Mouse (Mus musculus): Measurements from ENCODE around the gene Itpr1.

Itpr1 gene

DNA sequence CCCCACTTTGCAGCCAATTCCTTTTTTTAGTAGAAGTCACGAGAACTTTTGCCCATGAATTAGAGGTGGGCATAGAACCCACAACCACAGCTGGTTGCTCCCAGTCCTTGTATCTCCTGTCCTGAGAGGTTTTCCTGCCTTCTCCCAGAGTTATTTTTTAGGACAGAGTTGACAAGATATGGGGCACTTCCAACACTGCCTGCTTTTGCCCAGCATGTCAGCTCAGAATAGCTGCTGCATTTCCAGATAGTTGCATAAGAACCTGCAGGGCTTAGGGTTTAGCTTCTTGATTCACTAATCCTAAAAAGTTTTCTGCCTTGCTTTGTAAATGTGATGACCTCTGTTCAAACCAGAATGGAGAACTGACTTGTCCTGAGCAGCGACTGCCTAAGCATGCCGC is 185.1 kb downstream of the Itpr1 start:
- DNase-seq (ENCODE audit: low spot score): no peak

DNA sequence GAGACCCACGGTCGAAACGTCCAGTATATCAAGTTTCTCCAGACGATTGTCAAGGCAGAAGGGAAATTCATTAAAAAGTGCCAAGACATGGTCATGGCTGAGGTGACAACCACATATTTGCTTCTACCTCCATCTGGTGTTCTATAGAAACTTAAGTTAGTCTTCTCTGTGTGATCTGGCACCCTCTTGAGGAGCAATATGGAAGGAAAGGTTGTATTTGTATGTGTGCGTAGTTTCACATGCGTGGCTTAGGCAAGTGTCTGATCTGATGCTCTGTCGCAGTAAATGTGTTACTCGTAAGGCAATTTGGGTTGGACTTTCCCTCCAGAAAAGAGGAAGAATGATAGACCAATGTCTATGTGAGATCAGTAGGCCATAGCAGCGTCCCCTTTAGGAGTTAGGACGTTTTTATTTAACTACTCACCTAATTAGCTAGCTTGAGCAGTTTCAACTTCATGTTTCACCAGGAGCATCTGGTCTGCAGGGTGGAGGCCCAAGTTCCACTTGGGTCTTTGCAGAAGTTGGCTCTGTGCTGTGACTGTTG is 188.6 kb downstream of the Itpr1 start:
- DNase-seq (ENCODE audit: low spot score): no peak

- no peak for DNase-seq (ENCODE audit: low spot score)
Measured at GRCm38 (mm10) chr6:108404736-108405135, 191.8 kb downstream of the Itpr1 start.

DNA sequence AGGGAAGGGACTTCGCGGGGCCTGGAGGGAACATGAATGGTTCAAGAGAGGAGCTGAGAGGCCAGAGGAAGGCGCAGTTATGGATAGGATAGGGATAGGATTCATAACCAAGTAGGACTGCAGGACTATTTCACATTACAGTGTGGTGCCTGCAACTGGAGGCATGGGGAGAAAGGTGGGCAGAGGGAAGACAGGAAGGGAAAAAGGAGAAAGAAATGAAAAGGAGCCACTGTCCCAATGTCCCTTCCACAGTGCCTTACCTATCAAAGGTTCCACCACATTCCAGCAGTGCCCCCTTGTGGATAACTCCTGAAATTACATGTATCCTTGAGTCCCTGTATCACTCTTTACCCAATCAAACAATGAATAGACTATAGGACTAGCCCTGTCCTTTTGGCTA is 195.2 kb downstream of the Itpr1 start:
- no peak for DNase-seq (ENCODE audit: low spot score)

DNA sequence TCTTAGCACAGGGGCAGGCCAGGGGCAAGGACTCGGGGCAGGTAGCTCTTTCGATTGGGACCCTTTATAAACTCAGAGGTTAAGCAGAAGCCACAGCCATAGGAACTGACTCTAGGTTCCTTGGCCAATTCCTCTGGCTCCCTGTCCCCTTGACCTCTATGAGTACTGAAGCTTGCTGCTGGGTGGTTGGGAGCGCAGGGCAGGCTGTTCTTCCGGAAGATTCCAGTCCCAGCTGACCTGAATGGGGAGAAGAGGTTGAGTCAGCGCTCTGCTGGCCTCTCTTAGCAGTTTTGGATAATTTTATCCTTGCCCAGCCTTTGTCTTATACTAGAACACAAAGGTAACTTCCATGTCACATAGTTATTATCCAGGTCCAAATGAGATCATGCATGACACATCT is 195.8 kb downstream of the Itpr1 start:
- DNase-seq (ENCODE audit: low spot score): no peak

- DNase-seq (ENCODE audit: low spot score): no peak
Measured at GRCm38 (mm10) chr6:108410771-108411170, 197.9 kb downstream of the Itpr1 start.

GRCm38 (mm10) chr6:108411201-108411600 is 198.3 kb downstream of the Itpr1 start:
- no peak for DNase-seq (ENCODE audit: low spot score)

DNA sequence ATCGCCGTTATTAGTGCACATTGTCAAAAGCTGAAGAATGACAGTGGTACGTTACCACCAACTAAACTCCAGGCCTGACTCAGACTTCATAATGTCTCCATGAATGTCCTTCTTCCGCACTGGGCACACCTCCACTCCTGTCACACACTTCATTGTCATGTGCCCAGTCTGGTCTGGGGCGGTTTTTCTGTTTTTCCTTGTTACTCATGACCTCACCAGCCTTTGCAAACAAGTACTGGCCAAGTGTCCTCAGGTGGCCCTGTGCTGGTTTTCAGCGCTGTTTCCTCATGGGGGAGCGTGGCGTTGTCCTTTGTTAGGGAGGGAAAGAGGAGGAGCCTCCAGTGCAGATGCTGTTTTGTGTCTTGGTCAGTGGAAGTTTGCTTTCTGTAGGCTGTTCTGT is 200.1 kb downstream of the Itpr1 start:
- DNase-seq (ENCODE audit: low spot score): no peak

DNA sequence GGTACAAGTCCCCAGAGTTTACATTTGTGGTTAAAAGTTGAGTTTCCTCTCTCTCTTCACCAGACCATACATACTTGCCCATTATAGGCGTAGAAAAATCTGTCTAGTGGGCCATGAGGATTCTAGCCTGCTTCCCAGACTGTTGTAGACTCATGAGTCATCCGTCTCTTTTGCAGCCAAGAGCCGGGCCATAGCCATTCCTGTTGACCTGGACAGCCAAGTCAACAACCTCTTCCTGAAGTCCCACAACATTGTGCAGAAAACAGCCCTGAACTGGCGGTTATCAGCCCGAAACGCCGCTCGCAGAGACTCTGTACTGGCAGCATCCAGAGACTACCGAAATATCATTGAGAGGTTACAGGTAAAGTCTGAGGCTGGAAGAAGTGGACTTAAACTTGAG is 200.7 kb downstream of the Itpr1 start:
- DNase-seq (ENCODE audit: low spot score): no peak

DNA sequence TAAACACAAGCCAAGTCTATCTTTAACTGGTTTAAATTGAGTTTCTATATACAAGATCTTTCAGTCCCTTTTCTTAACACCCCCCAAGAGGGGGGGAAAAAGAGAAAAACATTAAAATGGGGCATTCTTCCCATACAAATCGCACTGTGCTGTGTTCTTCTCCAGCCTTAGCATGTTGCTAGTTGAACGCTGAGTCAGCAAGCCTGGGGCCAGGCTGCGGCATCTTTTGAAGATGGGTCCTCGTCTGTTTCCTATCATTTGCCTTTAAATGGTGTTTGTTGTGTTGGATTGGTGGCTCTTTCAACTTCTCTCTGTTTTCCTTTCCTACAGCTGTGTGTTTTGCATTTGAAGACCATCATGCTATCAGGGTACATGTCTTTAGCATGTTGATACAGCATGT is 203.0 kb downstream of the Itpr1 start:
- DNase-seq (ENCODE audit: low spot score): no peak

DNA sequence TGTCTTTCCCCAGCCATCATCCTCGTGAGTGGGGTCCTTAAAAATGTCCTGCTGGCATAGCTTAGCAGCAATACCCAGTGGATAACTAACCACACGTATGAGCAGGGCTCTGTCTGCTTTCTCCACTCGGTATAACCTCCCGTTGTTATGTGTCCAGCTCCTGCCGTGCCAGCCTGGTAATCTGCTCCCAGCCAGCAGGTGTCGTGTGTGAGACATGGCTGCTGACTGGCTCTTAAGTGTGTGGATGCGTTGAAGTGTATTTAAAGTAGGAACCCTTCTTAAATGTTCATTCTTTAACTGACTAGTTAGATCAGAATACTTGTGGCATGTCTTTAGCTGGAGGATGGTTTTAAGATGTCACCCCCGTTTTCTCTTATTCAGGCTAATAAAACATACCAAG is 204.6 kb downstream of the Itpr1 start:
- peak; percentile 21 for DNase-seq (ENCODE audit: low spot score)

DNA sequence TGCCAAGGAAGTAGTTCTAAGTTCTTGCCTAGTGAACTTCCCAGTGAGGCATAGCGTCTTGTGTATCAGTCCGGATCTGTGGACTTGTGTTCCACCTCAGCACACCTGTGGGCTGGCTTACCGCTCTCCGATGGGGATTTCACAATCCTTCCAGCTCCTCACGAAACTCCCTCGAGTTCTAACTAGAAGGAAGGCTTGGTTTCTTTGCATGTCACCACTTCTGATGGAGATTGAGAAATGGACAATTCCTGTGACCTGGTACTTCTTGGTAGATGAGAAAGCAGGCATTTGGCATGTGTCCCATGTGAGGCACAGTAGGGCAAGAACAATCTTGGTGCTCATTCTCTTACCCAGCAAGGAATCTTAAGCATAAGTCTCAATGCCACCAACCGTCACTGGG is 205.3 kb downstream of the Itpr1 start:
- no peak for DNase-seq (ENCODE audit: low spot score)

GRCm38 (mm10) chr6:108424749-108425584 is 212.1 kb downstream of the Itpr1 start:
- DNase-seq (ENCODE audit: low spot score): no peak

GRCm38 (mm10) chr6:108426789-108427188 is 213.9 kb downstream of the Itpr1 start:
- DNase-seq (ENCODE audit: low spot score): peak; percentile 39

GRCm38 (mm10) chr6:108428383-108428782 is 215.5 kb downstream of the Itpr1 start:
- no peak for DNase-seq (ENCODE audit: low spot score)

GRCm38 (mm10) chr6:108429950-108430349 is 217.1 kb downstream of the Itpr1 start:
- no peak for DNase-seq (ENCODE audit: low spot score)

GRCm38 (mm10) chr6:108431193-108431592 is 218.3 kb downstream of the Itpr1 start:
- no peak for DNase-seq (ENCODE audit: low spot score)

DNA sequence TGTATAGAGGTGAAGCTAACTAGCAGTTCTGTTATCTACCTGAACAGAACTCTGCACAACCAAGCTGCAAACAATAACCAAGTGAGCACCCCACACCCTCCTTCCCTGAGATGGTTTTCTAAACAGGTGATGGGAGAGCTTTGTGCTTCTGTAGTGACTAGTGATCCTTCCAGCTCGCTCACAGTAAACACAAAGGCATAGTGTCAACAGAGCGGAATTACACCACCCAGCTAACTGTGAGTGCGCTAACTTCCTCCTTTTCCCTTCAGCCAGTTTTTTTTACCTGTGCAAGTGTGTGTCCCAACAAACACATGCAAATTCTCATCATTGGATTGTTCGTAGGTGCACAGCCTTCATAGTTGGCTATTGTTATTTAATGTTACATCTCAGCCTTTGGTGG is 219.9 kb downstream of the Itpr1 start:
- DNase-seq (ENCODE audit: low spot score): no peak

DNA sequence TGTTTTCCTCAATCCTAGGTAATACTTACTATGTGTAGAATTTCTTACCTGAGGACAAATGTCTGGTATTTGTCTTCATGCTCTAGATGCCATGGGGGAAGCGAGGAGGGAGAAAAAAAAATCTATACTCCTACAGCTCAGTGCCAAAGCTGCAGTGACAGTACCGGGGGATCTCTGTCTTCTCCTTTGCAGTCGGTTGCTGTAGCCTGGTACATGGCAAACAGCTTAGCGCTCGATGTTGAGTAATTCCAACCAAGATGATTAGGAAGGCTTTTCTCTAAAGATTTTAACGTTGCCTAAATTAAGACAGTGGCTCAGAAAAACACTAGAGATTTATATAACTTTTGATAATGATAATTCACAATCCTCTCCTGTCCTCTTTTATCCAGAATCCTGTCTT is 221.9 kb downstream of the Itpr1 start:
- no peak for DNase-seq (ENCODE audit: low spot score)

DNA sequence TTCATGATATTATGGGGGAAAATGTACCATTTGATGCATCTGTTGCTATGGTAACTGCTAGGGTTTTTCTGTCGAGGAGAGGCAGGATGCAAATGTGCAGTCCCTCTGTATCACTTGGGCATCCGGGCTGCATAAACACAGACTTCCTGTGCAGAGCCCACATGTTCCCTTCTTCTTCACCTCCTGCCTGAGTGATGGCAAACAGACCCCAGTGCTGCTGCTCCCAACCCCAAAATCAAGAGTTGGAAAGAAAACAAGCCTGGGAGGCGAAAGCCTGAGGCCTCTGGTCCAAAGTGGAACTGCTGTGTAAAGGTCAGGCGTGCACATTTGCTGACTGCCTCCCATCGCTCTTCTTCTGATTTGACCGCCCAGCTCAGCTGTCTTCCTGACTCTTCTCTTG is 222.6 kb downstream of the Itpr1 start:
- no peak for DNase-seq (ENCODE audit: low spot score)

DNA sequence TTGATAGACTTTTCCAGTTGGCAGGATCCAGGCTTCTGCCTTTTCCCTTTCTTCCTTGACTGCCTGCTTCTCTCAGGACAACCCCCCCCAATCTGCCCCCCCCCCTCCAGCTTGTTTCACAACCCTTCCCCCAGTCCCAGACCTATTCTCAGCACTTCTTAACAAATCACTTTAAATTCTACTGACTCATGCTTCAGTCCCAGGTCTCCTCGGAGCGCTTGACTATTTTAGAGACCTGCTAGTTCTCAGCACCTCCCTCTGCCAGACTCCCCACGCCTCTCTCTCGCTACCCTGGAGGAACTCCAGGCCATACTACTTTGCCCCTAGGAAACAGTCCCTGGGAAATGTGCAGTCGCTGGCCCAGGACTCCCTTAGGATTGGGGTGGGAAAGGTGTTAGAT is 223.7 kb downstream of the Itpr1 start:
- no peak for DNase-seq (ENCODE audit: low spot score)

- no peak for DNase-seq (ENCODE audit: low spot score)
Measured at GRCm38 (mm10) chr6:108441290-108441689, 228.4 kb downstream of the Itpr1 start.

GRCm38 (mm10) chr6:108442291-108442690 is 229.4 kb downstream of the Itpr1 start:
- DNase-seq (ENCODE audit: low spot score): no peak

DNA sequence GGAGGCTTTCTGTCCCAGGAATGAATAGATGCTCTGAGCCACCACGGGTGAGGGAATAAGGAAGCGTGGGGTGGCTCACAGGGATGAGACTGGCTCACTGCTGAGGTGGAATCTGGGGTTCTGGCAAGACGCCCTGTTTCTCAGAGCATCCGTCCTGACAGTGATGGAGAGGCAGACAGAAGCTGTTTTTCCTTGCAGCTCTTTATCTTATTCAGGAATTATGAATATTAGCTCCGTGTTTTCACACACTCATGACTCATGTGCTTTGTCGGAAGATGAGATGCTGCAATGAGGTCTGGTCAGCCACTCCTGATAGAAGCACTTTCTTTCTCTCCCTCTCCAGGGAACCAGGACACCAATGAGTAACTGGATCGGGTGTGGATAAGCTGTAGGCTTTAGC is 231.5 kb downstream of the Itpr1 start:
- no peak for DNase-seq (ENCODE audit: low spot score)
